Mouse (Mus musculus) frontal cortex, adult (tissue): ENCODE measurements around the gene Cse1l.

ENCODE experiments used
- ATAC-seq: cut with Nextera tagmentation; 2 replicates; pipeline ENCODE4 v1.9.2; 2017; ENCODE audit warnings: mild to moderate bottlenecking, moderate library complexity, mixed read lengths; ENCODE audit not compliant: low TSS enrichment

The Cse1l gene

GRCm38 (mm10) chr2:166905711-166906522, at the start of gene Cse1l:
Cse1l (plus strand) TSS chr2:166906040.
- peak; percentile 89 for ATAC-seq

GRCm38 (mm10) chr2:166856366-166856765, 49.5 kb upstream of the Cse1l start:
- no peak for ATAC-seq

- no peak for ATAC-seq
These were observed 48.7 kb upstream of the Cse1l start for GRCm38 (mm10) chr2:166857118-166857517.

- ATAC-seq, result no peak
These were observed 46.6 kb upstream of the Cse1l start for GRCm38 (mm10) chr2:166859214-166859613.

GRCm38 (mm10) chr2:166862505-166862904, 43.3 kb upstream of the Cse1l start:
- no peak for ATAC-seq

GRCm38 (mm10) chr2:166865476-166865875, 40.4 kb upstream of the Cse1l start:
- peak; percentile 55 for ATAC-seq

- ATAC-seq, result no peak
These were observed 35.5 kb upstream of the Cse1l start for GRCm38 (mm10) chr2:166870271-166870865.

- ATAC-seq, result no peak
These were observed 34.9 kb upstream of the Cse1l start for GRCm38 (mm10) chr2:166870899-166871298.

GRCm38 (mm10) chr2:166874675-166875280, 31.1 kb upstream of the Cse1l start:
- ATAC-seq, result no peak

GRCm38 (mm10) chr2:166875561-166875960, 30.3 kb upstream of the Cse1l start:
- ATAC-seq, result no peak

GRCm38 (mm10) chr2:166876331-166876730, 29.5 kb upstream of the Cse1l start:
- no peak for ATAC-seq

GRCm38 (mm10) chr2:166885066-166885465, 20.8 kb upstream of the Cse1l start:
- peak; percentile 60; the same call in 1 of the 2 replicates for ATAC-seq

- no peak for ATAC-seq
These were observed 20.2 kb upstream of the Cse1l start for GRCm38 (mm10) chr2:166885619-166886018.

GRCm38 (mm10) chr2:166886231-166886630, 19.6 kb upstream of the Cse1l start:
- no peak for ATAC-seq

- ATAC-seq, result no peak; the same call in 1 of the 2 replicates
These were observed 18.0 kb upstream of the Cse1l start for GRCm38 (mm10) chr2:166887816-166888215.

GRCm38 (mm10) chr2:166891366-166891880, 14.4 kb upstream of the Cse1l start:
- no peak for ATAC-seq

- ATAC-seq, result no peak
These were observed 13.6 kb upstream of the Cse1l start for GRCm38 (mm10) chr2:166892158-166892680.

GRCm38 (mm10) chr2:166893036-166893435, 12.8 kb upstream of the Cse1l start:
- ATAC-seq, result no peak

GRCm38 (mm10) chr2:166896368-166896767, 9.5 kb upstream of the Cse1l start:
- ATAC-seq, result peak; percentile 50

- ATAC-seq, result no peak
These were observed 8.9 kb upstream of the Cse1l start for GRCm38 (mm10) chr2:166896974-166897373.

- ATAC-seq, result no peak
These were observed 6.7 kb upstream of the Cse1l start for GRCm38 (mm10) chr2:166899161-166899560.

- no peak for ATAC-seq
These were observed 6.1 kb upstream of the Cse1l start for GRCm38 (mm10) chr2:166899746-166900145.
